Mouse (Mus musculus) frontal cortex, postnatal 10 days (tissue): ENCODE results near the gene Klf16.
A peak's percentile ranks its signal among the peaks of the same experiment; 100 is the strongest.

Experiments
- DNase-seq, 2 experiments: peaks; one replicate each; pipeline ENCODE4 v3.0.0; 2022; ENCODE audit warnings: low spot score in 2 of 2, mixed read lengths in 1 of 2

The Klf16 gene

GRCm38 (mm10) chr10:80577195-80578130 lies at the start of gene Klf16:
Gene Klf16, minus strand, starts transcription at chr10:80577321.
- DNase-seq: peak; percentile 94 to 97

GRCm38 (mm10) chr10:80625764-80626163 lies 48.6 kb upstream of the Klf16 start:
- DNase-seq: no peak

- DNase-seq: no peak
Measured at GRCm38 (mm10) chr10:80623457-80624191, 46.5 kb upstream of the Klf16 start.

GRCm38 (mm10) chr10:80622661-80623456 lies 45.7 kb upstream of the Klf16 start, which contains the start of gene Csnk1g2:
Gene Csnk1g2, plus strand, starts transcription at chr10:80622838.
- DNase-seq: peak; percentile 68 to 72

DNA sequence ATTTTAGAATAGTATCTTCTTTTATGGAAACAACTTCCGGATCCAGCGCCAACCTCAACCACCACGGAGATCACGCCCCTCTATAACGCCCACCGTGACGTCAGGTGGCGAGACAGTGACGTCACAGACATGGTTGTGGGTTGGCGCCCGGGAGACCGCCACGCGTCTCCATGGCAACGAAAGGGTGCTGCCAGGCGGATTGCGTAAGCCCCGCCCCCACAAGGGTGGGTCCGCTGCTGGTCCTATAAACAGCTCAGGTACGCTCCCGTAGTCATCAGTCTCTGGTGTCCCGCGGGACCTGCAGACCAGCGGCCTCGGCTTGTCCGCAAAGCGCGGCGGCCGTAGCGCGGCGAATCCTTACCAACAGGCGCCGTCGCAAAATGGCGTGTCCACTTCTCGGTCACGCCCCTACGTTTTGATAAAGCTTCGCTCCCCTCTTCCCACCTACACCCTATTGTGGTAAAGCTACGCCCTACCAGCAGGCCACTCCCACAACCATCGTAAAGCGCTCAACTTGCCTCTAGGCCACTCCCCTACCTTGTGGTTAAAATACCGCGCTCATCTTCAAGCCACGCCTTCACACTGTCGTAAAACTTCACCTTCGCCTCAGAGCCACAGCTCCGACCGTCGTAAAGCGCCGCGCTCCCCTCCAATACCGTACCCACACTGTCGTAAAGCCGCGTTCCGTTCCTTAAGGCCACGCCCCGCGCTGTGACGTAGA lies 45.0 kb upstream of the Klf16 start:
- peak; percentile 99 for DNase-seq

- no peak for DNase-seq
Measured at GRCm38 (mm10) chr10:80621690-80621939, 44.5 kb upstream of the Klf16 start.

GRCm38 (mm10) chr10:80620796-80621689 lies 43.9 kb upstream of the Klf16 start:
- DNase-seq: peak in 1 of 2 experiments; percentile 41

DNA sequence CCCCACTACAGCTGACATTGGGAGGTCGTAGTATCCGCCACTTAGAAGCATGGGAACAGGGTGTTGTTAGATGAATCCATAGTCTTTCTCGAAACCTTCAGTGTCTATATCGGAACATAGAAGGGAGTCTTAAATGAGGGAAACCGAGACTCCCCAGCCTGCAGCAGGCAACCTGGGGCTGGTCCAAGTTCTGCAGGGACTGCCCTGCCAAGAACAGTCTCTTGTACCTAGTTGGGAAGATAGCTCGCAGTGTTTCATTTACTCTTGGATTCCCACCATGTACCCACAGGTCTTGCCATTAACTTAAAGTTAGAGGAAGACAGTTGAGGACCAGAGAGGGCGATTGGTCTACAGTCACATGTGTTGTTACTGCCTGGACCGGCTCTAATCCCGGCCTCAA lies 43.2 kb upstream of the Klf16 start:
- no peak for DNase-seq

- DNase-seq: no peak
Measured at GRCm38 (mm10) chr10:80619465-80620244, 42.5 kb upstream of the Klf16 start.

DNA sequence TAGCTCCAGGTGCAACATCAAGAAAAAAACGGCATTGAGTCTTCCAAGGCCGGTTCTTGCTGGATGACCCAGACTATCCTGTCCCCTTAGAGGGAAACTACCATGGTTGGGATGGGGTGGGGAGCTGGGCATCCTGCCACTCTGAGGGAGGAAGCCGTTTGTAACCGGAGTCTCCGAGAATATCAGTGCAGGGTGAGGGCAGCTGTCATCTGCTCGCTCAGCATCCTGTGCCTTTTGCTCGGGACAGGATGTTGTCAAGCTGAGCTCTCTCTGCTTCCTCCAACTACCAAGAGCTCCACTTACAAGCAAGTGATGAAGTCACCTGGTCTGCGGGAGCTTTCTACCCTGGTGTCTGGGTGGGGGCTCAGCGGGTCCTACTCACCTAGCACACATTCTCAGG lies 41.1 kb upstream of the Klf16 start:
- no peak for DNase-seq

DNA sequence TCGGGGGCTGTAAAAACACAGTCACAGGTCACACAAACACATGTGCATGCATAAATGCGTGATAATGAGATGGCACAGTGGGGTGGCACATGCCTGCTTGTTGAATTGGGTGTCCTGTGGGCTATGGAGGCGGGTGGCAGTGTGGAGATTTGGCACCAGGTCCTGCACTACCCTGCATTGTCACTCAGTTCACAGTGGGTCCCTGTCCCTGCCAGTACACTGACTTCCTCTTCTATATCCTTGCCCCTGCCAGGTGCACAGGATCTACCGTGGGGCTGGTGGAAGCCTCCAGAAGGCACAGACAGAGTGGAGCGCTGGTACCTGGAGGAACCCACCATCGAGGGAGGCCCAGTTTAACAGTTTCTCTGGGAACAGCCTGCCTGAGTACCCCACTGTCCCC lies 37.2 kb upstream of the Klf16 start:
- DNase-seq: no peak

- DNase-seq: no peak
Measured at GRCm38 (mm10) chr10:80613821-80614220, 36.7 kb upstream of the Klf16 start.

GRCm38 (mm10) chr10:80611905-80612304 lies 34.8 kb upstream of the Klf16 start:
- no peak for DNase-seq

DNA sequence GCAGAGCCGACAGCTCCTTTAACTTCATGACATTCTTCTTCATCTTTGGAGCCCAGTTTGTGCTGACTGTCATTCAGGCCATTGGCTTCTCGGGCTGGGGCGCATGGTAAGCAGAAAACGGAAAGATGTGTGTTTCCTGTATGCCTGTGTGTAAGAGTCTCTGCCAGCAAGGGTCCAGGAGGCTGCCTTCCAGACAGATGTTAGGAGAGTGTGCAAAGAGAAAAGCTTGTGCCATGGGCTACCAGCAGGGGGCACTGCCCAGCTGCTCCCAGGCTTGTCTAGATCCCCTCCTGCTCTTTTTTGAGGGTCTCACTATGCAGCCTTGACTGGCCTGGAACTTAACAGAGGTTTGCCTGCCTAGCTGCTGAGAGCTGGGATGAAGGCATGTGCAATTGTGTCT lies 33.9 kb upstream of the Klf16 start:
- no peak for DNase-seq

GRCm38 (mm10) chr10:80610116-80610785 lies 33.1 kb upstream of the Klf16 start:
- DNase-seq: no peak

DNA sequence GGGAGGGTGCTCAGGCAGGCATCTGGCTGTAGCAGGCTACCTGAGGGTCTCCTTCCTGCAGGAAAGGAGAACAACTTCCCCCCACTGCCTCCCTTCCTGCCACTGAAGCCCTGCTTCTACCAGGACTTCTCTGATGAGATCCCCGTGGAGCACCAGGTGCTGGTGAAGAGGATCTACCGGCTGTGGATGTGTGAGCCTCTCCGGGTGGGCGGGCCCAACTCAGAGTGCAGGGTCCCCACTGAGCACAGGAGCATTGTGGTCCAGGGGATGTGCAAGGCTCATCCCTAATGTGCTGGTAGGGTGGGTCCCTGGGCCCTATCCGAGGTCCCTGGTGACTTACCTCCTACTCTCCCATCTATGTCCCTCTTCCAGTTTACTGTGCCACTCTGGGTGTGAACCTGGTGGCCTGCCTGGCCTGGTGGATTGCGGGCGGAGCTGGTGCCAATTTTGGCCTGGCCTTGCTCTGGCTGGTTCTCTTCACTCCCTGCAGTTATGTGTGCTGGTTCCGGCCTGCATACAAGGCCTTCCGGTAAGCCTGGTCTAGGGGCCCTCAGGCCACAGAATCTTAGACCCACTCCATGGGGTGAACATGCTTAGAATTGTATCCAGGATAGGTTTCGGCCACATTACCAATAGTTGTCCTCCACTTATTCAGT lies 32.3 kb upstream of the Klf16 start:
- no peak for DNase-seq

- no peak for DNase-seq
Measured at GRCm38 (mm10) chr10:80608435-80608834, 31.3 kb upstream of the Klf16 start.

DNA sequence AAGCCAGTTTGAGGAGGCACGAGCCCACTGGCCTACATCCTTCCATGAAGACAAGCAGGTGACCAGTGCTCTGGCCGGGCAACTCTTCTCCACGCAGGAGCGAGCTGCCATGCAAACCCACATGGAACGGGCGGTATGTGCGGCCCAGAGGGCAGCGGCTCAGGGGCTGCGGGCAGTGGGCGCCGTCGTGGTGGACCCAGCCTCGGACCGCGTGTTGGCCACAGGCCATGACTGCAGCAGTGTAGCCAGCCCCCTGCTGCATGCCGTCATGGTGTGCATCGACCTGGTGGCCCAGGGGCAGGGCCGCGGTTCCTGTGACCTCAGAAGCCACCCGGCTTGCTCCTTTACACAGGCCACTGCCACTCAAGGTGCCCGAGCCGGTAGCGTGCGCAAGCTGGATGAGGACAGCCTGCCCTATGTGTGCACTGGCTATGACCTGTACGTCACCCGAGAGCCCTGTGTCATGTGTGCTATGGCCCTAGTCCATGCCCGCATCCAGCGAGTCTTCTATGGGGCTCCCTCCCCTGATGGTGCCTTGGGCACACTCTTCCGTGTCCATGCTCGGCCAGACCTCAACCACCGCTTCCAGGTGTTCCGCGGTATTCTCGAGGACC lies 29.7 kb upstream of the Klf16 start:
- no peak for DNase-seq
